Mouse (Mus musculus) forebrain, embryonic 10.5 days (tissue): ENCODE measurements around the gene Orm3. TPM values are rescaled to one million over a fixed set of nuclear protein-coding genes. Genes with fewer than 3 reads are reported as not detected.

Experiments
- DNase-seq: peaks from one replicate; pipeline ENCODE4 v3.0.0-alpha.2; 2017; ENCODE audit warnings: low spot score; ENCODE audit errors: extremely low spot score
- H3K27ac ChIP-seq: fragments of 300-500 bp; sonication (generic); 2 replicates; pipeline ENCODE4 v1.5.1; 2016; ENCODE audit warnings: mild to moderate bottlenecking
- H3K27me3 ChIP-seq: fragments of 300-500 bp; sonication (generic); 2 replicates; pipeline ENCODE4 v1.6.1; 2016; ENCODE audit warnings: mild to moderate bottlenecking; ENCODE audit not compliant: poor library complexity, severe bottlenecking
- H3K36me3 ChIP-seq: fragments of 300-500 bp; sonication (generic); replicated peaks from 2 replicates; pipeline ENCODE4 v1.6.1; 2016; ENCODE audit warnings: mild to moderate bottlenecking, moderate library complexity
- H3K4me1 ChIP-seq: fragments of 300-500 bp; sonication (generic); 2 replicates; pipeline ENCODE4 v1.6.1; 2016
- H3K4me3 ChIP-seq: fragments of 300-500 bp; sonication (generic); 2 replicates; pipeline ENCODE4 v1.5.1; 2016; ENCODE audit warnings: mild to moderate bottlenecking, moderate library complexity
- H3K9me3 ChIP-seq: fragments of 300-500 bp; sonication (generic); 2 replicates; pipeline ENCODE4 v1.6.1; 2016; ENCODE audit warnings: mild to moderate bottlenecking, moderate library complexity
- whole genome bisulfite sequencing: fragments of 180-500 bp; shearing (Covaris S2); methylation state at CpG from one replicate; pipeline ENCODE4 v1.1.7; 2016; 5-methylcytosine and 5-hydroxymethylcytosine counted together
- polyA plus RNA-seq: library from polyadenylated mRNA; unstranded; fragments of >200 nt; fragmentation: Nextera tagmentation; extraction: Ambion mirVana; gene quantifications from 2 replicates; pipeline ENCODE4 v1.2.1, GENCODE M21; 2016

The Orm3 gene
- polyA plus RNA-seq, 1 experiment from 2014 or later = not detected

DNA sequence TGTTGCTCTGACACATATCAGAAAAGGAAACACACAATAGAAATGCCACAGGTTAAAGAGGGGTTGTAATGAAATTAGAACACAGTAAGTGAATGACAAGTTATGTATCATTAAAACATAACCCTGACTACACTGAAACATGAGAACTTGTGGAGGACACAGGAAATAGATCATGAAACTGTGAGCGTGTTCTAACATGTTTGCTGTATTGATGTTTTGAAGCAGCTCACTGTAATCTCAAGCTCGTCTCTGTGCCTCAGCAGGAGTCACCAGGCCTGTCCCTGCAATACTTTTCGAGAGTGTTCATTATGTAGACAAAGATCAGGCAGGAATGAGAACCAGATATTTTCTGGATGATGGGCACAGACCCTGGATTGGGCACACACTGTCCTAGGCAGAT, 12.4 kb upstream of the Orm3 start:
- H3K27me3 ChIP-seq = no peaks in the 10 kb centered on the region
- H3K27ac ChIP-seq = no peak overlapping the region
- no peaks in the 10 kb centered on the region for H3K36me3 ChIP-seq
- H3K9me3 ChIP-seq = no peaks in the 10 kb centered on the region
- H3K4me3 ChIP-seq = no peak overlapping the region
- H3K4me1 ChIP-seq = no peaks in the 10 kb centered on the region
- WGBS = 80% methylated on average over 3 of the region's 3 CpGs
- DNase-seq = no peak

- WGBS = 91% methylated on average over 8 of the region's 8 CpGs
- Histone ChIP-seq H3K36me3 (no peaks in the 10 kb centered on the region), H3K27ac (no peak within 1 kb of the TSS), H3K9me3 (no peaks in the 10 kb centered on the region), H3K27me3 (no peaks in the 10 kb centered on the region), H3K4me1 (no peaks in the 10 kb centered on the region), H3K4me3 (no peak within 1 kb of the TSS)
- no peak for DNase-seq
Measured at GRCm38 (mm10) chr4:63344295-63344694, 11.7 kb upstream of the Orm3 start, which contains the start of gene Orm1. Gene Orm1 (plus strand): TSS chr4:63344560.

DNA sequence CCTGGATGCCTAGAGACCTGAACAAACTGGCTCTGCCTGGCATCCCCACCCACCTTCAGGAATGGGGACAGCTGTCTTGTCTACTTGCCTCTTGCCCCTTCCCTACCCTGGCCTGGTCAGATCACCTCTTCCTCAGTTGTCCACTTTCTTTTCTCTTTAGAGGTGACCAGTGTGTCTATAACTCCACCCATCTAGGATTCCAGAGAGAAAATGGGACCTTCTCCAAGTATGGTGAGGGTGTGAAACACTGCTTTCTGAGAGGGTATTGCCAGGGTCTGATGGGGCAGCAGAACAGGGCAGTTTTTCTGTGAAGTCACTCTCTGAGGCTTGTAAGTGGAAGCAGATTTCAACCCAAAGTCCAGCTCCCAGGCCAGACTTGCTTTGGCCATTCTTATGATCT, 10.7 kb upstream of the Orm3 start:
- no peak for DNase-seq
- no peaks in the 10 kb centered on the region for H3K4me1 ChIP-seq
- no peaks in the 10 kb centered on the region for H3K9me3 ChIP-seq
- H3K36me3 ChIP-seq = no peaks in the 10 kb centered on the region
- H3K27me3 ChIP-seq = no peaks in the 10 kb centered on the region
- H3K27ac ChIP-seq = no peak overlapping the region
- H3K4me3 ChIP-seq = no peak overlapping the region

GRCm38 (mm10) chr4:63346659-63347058, 9.3 kb upstream of the Orm3 start:
- H3K36me3 ChIP-seq = no peaks in the 10 kb centered on the region
- H3K9me3 ChIP-seq = no peaks in the 10 kb centered on the region
- no peak overlapping the region for H3K27ac ChIP-seq
- WGBS = 93% methylated on average over 4 of the region's 4 CpGs
- no peaks in the 10 kb centered on the region for H3K4me1 ChIP-seq
- no peak for DNase-seq
- no peaks in the 10 kb centered on the region for H3K27me3 ChIP-seq
- no peak overlapping the region for H3K4me3 ChIP-seq

DNA sequence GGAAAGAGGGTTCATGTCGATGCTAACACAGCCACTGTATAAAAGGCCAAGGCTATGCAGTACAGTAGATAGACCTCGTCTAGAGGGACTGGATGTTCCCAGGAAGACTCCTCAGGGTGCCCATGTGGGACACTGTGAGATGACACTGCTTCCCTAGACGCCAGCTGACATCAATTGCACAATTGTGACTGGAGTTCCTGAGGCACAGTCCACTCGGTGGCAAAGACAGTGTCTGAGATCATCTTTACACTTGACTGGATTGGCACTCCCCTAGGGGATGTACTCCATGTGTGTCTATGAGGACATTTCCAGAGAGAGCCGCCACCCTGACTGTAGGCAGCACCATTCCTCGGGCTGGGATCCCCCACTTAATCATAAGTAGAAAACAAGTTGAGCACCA, 7.4 kb upstream of the Orm3 start:
- H3K4me3 ChIP-seq = no peak overlapping the region
- H3K27ac ChIP-seq = no peak overlapping the region
- no peaks in the 10 kb centered on the region for H3K27me3 ChIP-seq
- 80% methylated on average over 6 of the region's 6 CpGs for WGBS
- no peaks in the 10 kb centered on the region for H3K9me3 ChIP-seq
- no peak for DNase-seq
- H3K4me1 ChIP-seq = no peaks in the 10 kb centered on the region
- no peaks in the 10 kb centered on the region for H3K36me3 ChIP-seq

- Histone ChIP-seq H3K27me3 (no peaks in the 10 kb centered on the region), H3K9me3 (no peaks in the 10 kb centered on the region), H3K4me3 (no peak overlapping the region), H3K27ac (no peak overlapping the region), H3K36me3 (no peaks in the 10 kb centered on the region), H3K4me1 (no peaks in the 10 kb centered on the region)
- WGBS = 66% methylated on average over 2 of the region's 2 CpGs
- no peak for DNase-seq
Measured at GRCm38 (mm10) chr4:63356981-63357570, 1.1 kb downstream of the Orm3 start.

GRCm38 (mm10) chr4:63359861-63360260, 3.9 kb downstream of the Orm3 start:
- Histone ChIP-seq H3K27ac (no peak overlapping the region), H3K9me3 (no peaks in the 10 kb centered on the region), H3K4me1 (no peaks in the 10 kb centered on the region), H3K36me3 (no peaks in the 10 kb centered on the region), H3K4me3 (no peak overlapping the region), H3K27me3 (no peaks in the 10 kb centered on the region)
- 83% methylated on average over 6 of the region's 6 CpGs for WGBS
- DNase-seq = no peak

- Histone ChIP-seq H3K9me3 (no peaks in the 10 kb centered on the region), H3K4me3 (no peak within 1 kb of the TSS), H3K27ac (no peak within 1 kb of the TSS), H3K27me3 (no peaks in the 10 kb centered on the region), H3K36me3 (0 out of 2 replicates have a peak, but pooled peaks cover under 1% of the 10 kb centered on the region), H3K4me1 (no peaks in the 10 kb centered on the region)
- 92% methylated on average over 5 of the region's 5 CpGs for WGBS
- DNase-seq = no peak
Measured at GRCm38 (mm10) chr4:63362150-63362549, 6.2 kb downstream of the Orm3 start, which contains the start of gene Orm2. Gene Orm2 (plus strand): TSS chr4:63362449.

DNA sequence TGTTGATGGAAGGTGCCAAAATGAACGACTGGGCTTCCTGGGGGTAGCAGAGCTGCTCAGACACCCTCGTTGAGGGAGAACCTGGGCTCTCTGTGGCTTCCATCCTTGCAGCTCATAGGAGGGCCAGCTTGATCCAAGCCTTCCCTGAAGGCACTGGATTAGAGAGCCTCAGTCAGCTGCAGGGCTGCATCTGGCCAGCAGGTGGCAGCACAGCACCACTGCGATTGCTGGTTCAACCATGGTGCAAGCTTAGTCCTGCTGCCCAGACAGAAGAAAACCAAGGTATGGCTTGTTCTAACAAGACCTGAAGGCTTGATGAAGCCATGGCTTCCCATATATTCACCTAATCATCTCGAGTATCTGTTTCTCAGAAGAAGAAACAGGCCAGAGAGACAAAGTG, 12.6 kb downstream of the Orm3 start:
- peak; percentile 75 for DNase-seq
- 17% methylated on average over 4 of the region's 4 CpGs for WGBS
- Histone ChIP-seq H3K4me3 (no peak overlapping the region), H3K27ac (no peak overlapping the region), H3K27me3 (no peaks in the 10 kb centered on the region), H3K36me3 (peaks cover 50% of the 10 kb centered on the region), H3K4me1 (peaks cover 6% of the 10 kb centered on the region; the same call in 1 of the 2 replicates), H3K9me3 (no peaks in the 10 kb centered on the region)

DNA sequence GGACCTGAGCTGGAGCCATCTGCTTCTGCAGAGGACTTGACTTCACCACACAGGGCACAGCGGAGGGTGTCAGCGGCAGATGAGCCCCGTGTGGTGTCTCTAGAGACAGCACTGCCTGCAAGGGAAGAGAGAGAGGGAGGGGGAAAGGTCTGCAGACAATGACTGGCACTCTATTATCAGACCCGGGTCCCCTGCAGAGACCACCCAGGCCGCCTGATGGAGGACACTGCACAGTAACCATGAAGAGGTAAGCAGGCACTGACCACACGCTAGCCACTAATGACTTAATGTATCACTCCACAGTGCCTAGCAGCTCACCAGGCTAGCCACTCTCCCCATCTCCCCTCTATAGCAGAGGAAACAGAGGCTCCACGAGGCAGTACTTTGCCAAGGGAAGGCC, 14.9 kb downstream of the Orm3 start:
- no peaks in the 10 kb centered on the region for H3K27me3 ChIP-seq
- WGBS = 43% methylated on average over 7 of the region's 7 CpGs
- H3K27ac ChIP-seq = no peak overlapping the region
- peaks cover 6% of the 10 kb centered on the region; the same call in 1 of the 2 replicates for H3K4me1 ChIP-seq
- no peak for DNase-seq
- H3K36me3 ChIP-seq = peaks cover 71% of the 10 kb centered on the region
- H3K9me3 ChIP-seq = no peaks in the 10 kb centered on the region
- no peak overlapping the region for H3K4me3 ChIP-seq

DNA sequence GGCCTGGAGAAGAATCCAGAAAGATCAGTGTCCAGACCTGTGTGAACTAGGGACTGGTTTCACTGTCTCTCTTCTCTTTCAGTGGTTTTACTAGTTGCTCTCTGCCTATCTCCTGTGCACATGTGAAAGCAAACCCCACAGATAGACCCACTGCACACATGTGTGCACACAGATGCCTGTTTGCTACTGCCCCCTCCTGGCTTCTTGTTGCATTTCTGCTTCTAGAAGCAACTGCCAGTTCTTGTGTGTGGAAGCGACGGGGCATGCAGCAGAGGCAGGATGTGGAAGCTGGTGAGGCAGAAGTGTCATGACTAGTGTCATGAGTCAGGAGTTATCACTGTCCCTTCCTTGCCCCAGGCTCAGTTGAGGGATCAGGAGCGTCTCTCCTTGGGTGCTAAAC, 15.9 kb downstream of the Orm3 start:
- no peak overlapping the region for H3K27ac ChIP-seq
- DNase-seq = no peak
- peaks cover 6% of the 10 kb centered on the region; the same call in 1 of the 2 replicates for H3K4me1 ChIP-seq
- no peaks in the 10 kb centered on the region for H3K9me3 ChIP-seq
- no peak overlapping the region for H3K4me3 ChIP-seq
- H3K27me3 ChIP-seq = no peaks in the 10 kb centered on the region
- peaks cover 81% of the 10 kb centered on the region for H3K36me3 ChIP-seq
- 74% methylated on average over 3 of the region's 3 CpGs for WGBS

- H3K27ac ChIP-seq = no peak overlapping the region
- no peak for DNase-seq
- H3K4me1 ChIP-seq = peaks cover 6% of the 10 kb centered on the region; the same call in 1 of the 2 replicates
- H3K4me3 ChIP-seq = no peak overlapping the region
- WGBS = 95% methylated on average over 8 of the region's 8 CpGs
- H3K36me3 ChIP-seq = peaks cover 80% of the 10 kb centered on the region
- no peaks in the 10 kb centered on the region for H3K9me3 ChIP-seq
- no peaks in the 10 kb centered on the region for H3K27me3 ChIP-seq
Measured at GRCm38 (mm10) chr4:63373404-63373803, 17.4 kb downstream of the Orm3 start.

GRCm38 (mm10) chr4:63374331-63374730, 18.4 kb downstream of the Orm3 start:
- no peak for DNase-seq
- Histone ChIP-seq H3K4me3 (no peak overlapping the region), H3K9me3 (no peaks in the 10 kb centered on the region), H3K27ac (no peak overlapping the region), H3K4me1 (peaks cover 6% of the 10 kb centered on the region), H3K27me3 (no peaks in the 10 kb centered on the region), H3K36me3 (peaks cover 85% of the 10 kb centered on the region)
- WGBS = 93% methylated on average over 12 of the region's 12 CpGs

- WGBS = 82% methylated on average over 1 of the region's 1 CpGs
- no peak overlapping the region for H3K4me3 ChIP-seq
- peaks cover 6% of the 10 kb centered on the region for H3K4me1 ChIP-seq
- DNase-seq = no peak
- H3K9me3 ChIP-seq = no peaks in the 10 kb centered on the region
- H3K27ac ChIP-seq = no peak overlapping the region
- H3K27me3 ChIP-seq = no peaks in the 10 kb centered on the region
- H3K36me3 ChIP-seq = peaks cover 88% of the 10 kb centered on the region
Measured at GRCm38 (mm10) chr4:63375367-63375766, 19.4 kb downstream of the Orm3 start.
